In genomic region chr2:121085480-121086185, GRCm38 (mm10) we compare ENCODE assay signal across 16 mouse cellular contexts. TPM values are rescaled to one million over a fixed set of nuclear protein-coding genes. Genes with fewer than 3 reads are reported as not detected.
DNase-seq lines count a peak whose midpoint lies in the region; ATAC-seq and TF ChIP-seq lines count a peak whose summit lies in the region.
"Had no signal": no experiment of that assay in that cellular context is flagged by ENCODE, and none has a peak within 500 bp of the region (broad histone marks: within the 10 kb centered on the region; RNA-seq: fewer than 3 reads in every experiment).

Tgm5 (minus strand) TSS chr2:121085841.

- H3K36me3 ChIP-seq in lung, embryonic 14.5 days (ENCODE audit: insufficient read depth), result no peaks in the 10 kb centered on the region
- H3K36me3 ChIP-seq in kidney, embryonic 16.5 days (ENCODE audit: insufficient read depth, low read length), result no peaks in the 10 kb centered on the region
- no peaks in the 10 kb centered on the region for H3K36me3 ChIP-seq in forebrain, embryonic 15.5 days
- no peaks in the 10 kb centered on the region for H3K36me3 ChIP-seq in neural tube, embryonic 15.5 days
- H3K36me3 ChIP-seq: liver, embryonic 13.5 days had no signal

- H3K4me1 ChIP-seq in lung, embryonic 14.5 days (ENCODE audit: insufficient read depth), result no peaks in the 10 kb centered on the region
- no peaks in the 10 kb centered on the region for H3K4me1 ChIP-seq in lung, adult 2 months (ENCODE audit: control insufficient read depth, insufficient read depth, low read length)
- peaks cover 6% of the 10 kb centered on the region for H3K4me1 ChIP-seq in cerebellum, adult 2 months (ENCODE audit: control insufficient read depth, insufficient read depth, low read length)
- H3K4me1 ChIP-seq in kidney, embryonic 16.5 days (ENCODE audit: insufficient read depth, low read length), result peaks cover 11% of the 10 kb centered on the region; the same call in 1 of the 2 replicates
- no peaks in the 10 kb centered on the region for H3K4me1 ChIP-seq in forebrain, embryonic 15.5 days
- peaks cover 4% of the 10 kb centered on the region; the same call in 1 of the 2 replicates for H3K4me1 ChIP-seq in neural tube, embryonic 15.5 days
- H3K4me1 ChIP-seq: liver, embryonic 13.5 days had no signal

- H3K27ac ChIP-seq in lung, embryonic 14.5 days (ENCODE audit: low read depth), result no peak within 1 kb of the TSS
- peak within 1 kb of the TSS; percentile 24 for H3K27ac ChIP-seq in cerebellum, adult 2 months (ENCODE audit: insufficient read depth, low read length)
- H3K27ac ChIP-seq in kidney, embryonic 16.5 days (ENCODE audit: low read length), result peak within 1 kb of the TSS; percentile 56
- H3K27ac ChIP-seq in forebrain, embryonic 15.5 days (replicated peaks), result no peak within 1 kb of the TSS
- no peak within 1 kb of the TSS for H3K27ac ChIP-seq in neural tube, embryonic 15.5 days (replicated peaks)
- H3K27ac ChIP-seq: liver, embryonic 13.5 days had no signal

- 36% methylated on average over 6 of the region's 6 CpGs for WGBS in lung, embryonic 14.5 days
- 32% methylated on average over 6 of the region's 6 CpGs for WGBS in lung, adult 2 months
- 5% methylated on average over 6 of the region's 6 CpGs for WGBS in cerebellum, adult 2 months
- WGBS in kidney, embryonic 16.5 days, result 30% methylated on average over 6 of the region's 6 CpGs
- WGBS in forebrain, embryonic 15.5 days, result 51% methylated on average over 6 of the region's 6 CpGs
- WGBS in neural tube, embryonic 15.5 days, result 50% methylated on average over 6 of the region's 6 CpGs

- no peaks in the 10 kb centered on the region for H3K9me3 ChIP-seq in lung, embryonic 14.5 days (ENCODE audit: low read depth, low read length)
- H3K9me3 ChIP-seq in kidney, embryonic 16.5 days (ENCODE audit: low read length), result no peaks in the 10 kb centered on the region
- no peaks in the 10 kb centered on the region for H3K9me3 ChIP-seq in forebrain, embryonic 15.5 days
- no peaks in the 10 kb centered on the region for H3K9me3 ChIP-seq in neural tube, embryonic 15.5 days (replicated peaks)
- H3K9me3 ChIP-seq: liver, embryonic 13.5 days had no signal

- H3K4me2 ChIP-seq in lung, embryonic 14.5 days, result no peak within 1 kb of the TSS
- peak within 1 kb of the TSS; percentile 21; the same call in 1 of the 2 replicates for H3K4me2 ChIP-seq in kidney, embryonic 16.5 days (replicated peaks; ENCODE audit: low read depth, low read length)
- H3K4me2 ChIP-seq in forebrain, embryonic 15.5 days (replicated peaks), result no peak within 1 kb of the TSS
- H3K4me2 ChIP-seq in neural tube, embryonic 15.5 days, result no peak within 1 kb of the TSS
- H3K4me2 ChIP-seq: liver, embryonic 13.5 days had no signal

- ATAC-seq in lung, embryonic 14.5 days (ENCODE audit: insufficient read depth), result no peak
- peak; percentile 54 for ATAC-seq in kidney, embryonic 16.5 days (ENCODE audit: low FRiP score, low TSS enrichment)
- ATAC-seq in forebrain, embryonic 15.5 days (replicated peaks), result no peak
- no peak for ATAC-seq in neural tube, embryonic 15.5 days (ENCODE audit: low FRiP score)

- TF ChIP-seq POLR2A in lung, adult 2 months (IDR thresholded peaks at IDR 0.05; ENCODE audit: borderline replicate concordance, extremely low read depth, low read depth, low read length), result no peak
- no peak for TF ChIP-seq POLR2A in cerebellum, adult 2 months (IDR thresholded peaks at IDR 0.05; ENCODE audit: borderline replicate concordance, insufficient read depth, low read length)

- no peak for TF ChIP-seq CTCF in lung, embryonic 14.5 days (IDR thresholded peaks at IDR 0.05; ENCODE audit: low read depth)
- no peak for TF ChIP-seq CTCF in lung, adult 2 months (IDR thresholded peaks at IDR 0.05; ENCODE audit: insufficient read depth, low read length)
- TF ChIP-seq CTCF in cerebellum, adult 2 months (IDR thresholded peaks at IDR 0.05; ENCODE audit: borderline replicate concordance, insufficient read depth, low read depth, low read length), result no peak

- no peak within 1 kb of the TSS for H3K9ac ChIP-seq in lung, embryonic 14.5 days
- 0 out of 2 replicates have a peak within 1 kb of the TSS, but pooled peaks have one; percentile 26 for H3K9ac ChIP-seq in kidney, embryonic 16.5 days (replicated peaks; ENCODE audit: low read length)
- no peak within 1 kb of the TSS for H3K9ac ChIP-seq in forebrain, embryonic 15.5 days (replicated peaks)
- no peak within 1 kb of the TSS for H3K9ac ChIP-seq in neural tube, embryonic 15.5 days (replicated peaks)
- H3K9ac ChIP-seq: liver, embryonic 13.5 days had no signal

- no peaks in the 10 kb centered on the region for H3K27me3 ChIP-seq in lung, embryonic 14.5 days (ENCODE audit: insufficient read depth, low read length)
- no peaks in the 10 kb centered on the region for H3K27me3 ChIP-seq in cerebellum, adult 2 months (ENCODE audit: control insufficient read depth, insufficient read depth, low read length)
- H3K27me3 ChIP-seq in kidney, embryonic 16.5 days (ENCODE audit: insufficient read depth, low read length), result no peaks in the 10 kb centered on the region
- H3K27me3 ChIP-seq in forebrain, embryonic 15.5 days, result no peaks in the 10 kb centered on the region
- no peaks in the 10 kb centered on the region for H3K27me3 ChIP-seq in neural tube, embryonic 15.5 days (replicated peaks)
- H3K27me3 ChIP-seq: liver, embryonic 13.5 days had no signal

- peak; percentile 13 for DNase-seq in lung, embryonic 14.5 days
- no peak for DNase-seq in lung, adult 2 months
- DNase-seq in MN1 (ENCODE audit: low spot score), result peak; percentile 50
- peak; percentile 69 to 71 for DNase-seq in cerebellum, adult 2 months
- DNase-seq in heart, adult 18-20 months, result no peak
- DNase-seq: adrenal gland, postnatal 25 days; heart, postnatal 36 days; liver, embryonic 13.5 days; lung, postnatal 4 days; spleen, adult 18-20 months had no signal

- no peak within 1 kb of the TSS for H3K4me3 ChIP-seq in lung, embryonic 14.5 days (ENCODE audit: low read depth, low read length)
- H3K4me3 ChIP-seq in lung, adult 2 months (replicated peaks; ENCODE audit: extremely low read depth, low read depth, low read length), result no peak within 1 kb of the TSS
- peak within 1 kb of the TSS; percentile 11 for H3K4me3 ChIP-seq in cerebellum, adult 2 months (replicated peaks; ENCODE audit: insufficient read depth, low read depth, low read length)
- H3K4me3 ChIP-seq in kidney, embryonic 16.5 days (ENCODE audit: low read length), result no peak within 1 kb of the TSS
- no peak within 1 kb of the TSS for H3K4me3 ChIP-seq in forebrain, embryonic 15.5 days
- no peak within 1 kb of the TSS for H3K4me3 ChIP-seq in neural tube, embryonic 15.5 days (replicated peaks)
- H3K4me3 ChIP-seq: liver, embryonic 13.5 days had no signal

RNA-seq across cellular contexts. Expression of gene Tgm5, which starts in this region (rescaled TPM):
- polyA plus RNA-seq in lung, embryonic 14.5 days (2014; fragmentation: Nextera tagmentation; extraction: Ambion mirVana), result not detected in 2 replicates
- polyA plus RNA-seq in lung, adult 2 months (2012; rRNA removed), result 0.08 and 1.1 TPM in 2 replicates
- 2.7 and 3.2 TPM in 2 replicates for polyA plus RNA-seq in cerebellum, adult 2 months (2012; rRNA removed)
- polyA plus RNA-seq in kidney, embryonic 16.5 days (2015; fragmentation: Nextera tagmentation; extraction: Ambion mirVana), result 5.6 and 6.7 TPM in 2 replicates
- polyA plus RNA-seq in forebrain, embryonic 15.5 days (2015; fragmentation: Nextera tagmentation; extraction: Ambion mirVana), result not detected in 2 replicates
- 0.09 and 0.14 TPM in 2 replicates for polyA plus RNA-seq in neural tube, embryonic 15.5 days (2015; fragmentation: Nextera tagmentation; extraction: Ambion mirVana)
- total RNA-seq in heart, adult 18-20 months (2021), result not detected
- total RNA-seq: adrenal gland, postnatal 25 days; heart, adult 8-10 months; heart, postnatal 36 days; layer of hippocampus, adult 8-10 months; left cerebral cortex, postnatal 25 days had no signal
- polyA plus RNA-seq: liver, embryonic 13.5 days had no signal

Comparison
In these comparisons a context has a peak if more than half of its experiments do, and no peak if none do; other contexts are left out.
1. Peak in DNase-seq in lung, embryonic 14.5 days; RNA of the gene not detected or under 1 TPM.
2. DNase-seq: peak in MN1 (single experiment) and cerebellum, adult 2 months (2 of 2); none in lung, adult 2 months (single experiment) and heart, adult 18-20 months (0 of 2).
3. H3K27ac ChIP-seq: peak in cerebellum, adult 2 months (single experiment) and kidney, embryonic 16.5 days (single experiment); none in lung, embryonic 14.5 days (single experiment), forebrain, embryonic 15.5 days (single experiment) and neural tube, embryonic 15.5 days (single experiment).